Mouse (Mus musculus) kidney, adult 18-20 months (tissue): ENCODE measurements around the gene Olfr1416.
A peak's percentile ranks its signal among the peaks of the same experiment; 100 is the strongest.
"Not testable (repeated sequence)": the region's sequence is repeated elsewhere in the genome, so short reads cannot be mapped to it uniquely, and the experiment has no call there.

ENCODE experiments used
- DNase-seq: peaks from one replicate; pipeline ENCODE4 v3.0.0; 2021

Olfr1416 gene

DNA sequence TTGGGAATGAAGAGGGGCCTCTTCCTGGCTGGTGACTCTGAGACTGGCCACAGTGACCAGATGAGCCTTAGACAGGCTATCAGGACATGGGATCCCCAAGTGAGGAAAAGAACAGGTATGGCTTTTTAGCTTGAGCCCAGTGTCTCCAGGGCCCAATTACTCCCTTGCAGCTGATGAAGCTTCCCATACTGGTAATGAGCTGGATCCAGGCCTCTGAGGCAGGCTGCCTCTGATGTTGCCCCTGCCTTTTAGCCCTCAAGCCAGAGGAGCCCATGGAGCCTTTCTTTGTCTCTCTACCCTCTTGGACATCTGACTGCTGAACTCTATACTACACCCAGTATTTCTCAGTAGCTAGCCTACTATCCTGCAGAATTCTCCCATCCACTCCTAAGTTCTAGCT, at the start of gene Olfr1416:
Gene Olfr1416 (minus strand): TSS at position 101 of the 400 bp plus-strand sequence.
- no peak for DNase-seq

DNA sequence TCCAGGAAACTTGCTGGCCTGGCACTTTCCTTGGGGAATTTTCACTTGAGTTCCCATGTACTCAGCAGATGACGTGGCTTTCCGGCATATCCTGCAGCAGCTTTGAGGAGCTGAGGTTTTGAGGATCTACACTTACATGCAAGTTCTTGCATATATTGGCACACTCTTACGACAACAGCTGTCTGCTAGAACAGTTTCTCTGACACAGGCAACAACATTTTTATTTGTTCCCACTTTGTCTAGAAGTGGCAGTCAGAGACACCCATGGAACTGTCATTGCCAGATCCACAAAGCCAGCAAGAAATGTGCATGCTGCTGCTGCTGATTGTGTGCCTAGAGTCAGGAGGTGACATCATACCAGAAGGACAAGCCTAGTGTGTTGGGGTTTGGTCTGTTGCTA, 38.9 kb upstream of the Olfr1416 start:
- DNase-seq = no peak

DNA sequence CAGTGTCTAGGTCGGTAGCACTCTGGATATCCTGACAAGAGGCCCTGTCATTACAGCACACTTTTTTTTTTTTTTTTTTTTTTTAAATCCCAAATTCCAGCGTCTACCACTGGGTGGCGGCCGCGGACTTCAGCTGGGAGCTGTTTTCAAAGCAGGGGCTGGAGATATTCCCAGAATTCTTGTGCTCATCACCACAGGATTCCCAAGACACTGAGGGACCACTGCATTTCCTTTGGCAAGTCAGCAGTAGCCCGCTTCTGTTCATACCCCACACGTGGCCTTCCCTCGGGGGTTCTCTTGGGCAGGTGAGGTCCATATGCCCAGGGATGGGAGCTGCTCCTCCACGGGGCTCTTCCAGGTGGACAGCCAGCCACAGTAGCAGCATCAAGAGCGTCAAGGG, 36.5 kb upstream of the Olfr1416 start:
- DNase-seq = peak; percentile 9

DNA sequence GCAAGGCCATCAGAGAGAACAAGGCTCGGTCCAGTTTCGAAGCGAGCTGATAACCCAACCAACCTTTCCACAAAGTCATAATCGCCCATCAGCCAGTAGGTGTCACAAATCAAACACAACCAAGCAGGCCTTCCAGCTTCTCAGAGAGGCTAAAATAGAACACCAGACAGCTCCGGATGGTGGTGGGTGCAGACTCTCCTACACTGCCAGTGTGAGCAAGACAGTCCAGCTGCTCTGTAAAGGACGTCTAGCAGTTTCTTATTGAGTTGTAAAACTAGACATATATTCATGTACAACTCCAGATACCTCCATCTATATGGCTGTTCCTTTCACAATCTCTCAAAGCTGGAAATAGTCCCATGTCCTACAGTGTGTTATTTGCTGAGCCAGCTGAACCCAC, 34.1 kb upstream of the Olfr1416 start:
- no peak for DNase-seq

DNA sequence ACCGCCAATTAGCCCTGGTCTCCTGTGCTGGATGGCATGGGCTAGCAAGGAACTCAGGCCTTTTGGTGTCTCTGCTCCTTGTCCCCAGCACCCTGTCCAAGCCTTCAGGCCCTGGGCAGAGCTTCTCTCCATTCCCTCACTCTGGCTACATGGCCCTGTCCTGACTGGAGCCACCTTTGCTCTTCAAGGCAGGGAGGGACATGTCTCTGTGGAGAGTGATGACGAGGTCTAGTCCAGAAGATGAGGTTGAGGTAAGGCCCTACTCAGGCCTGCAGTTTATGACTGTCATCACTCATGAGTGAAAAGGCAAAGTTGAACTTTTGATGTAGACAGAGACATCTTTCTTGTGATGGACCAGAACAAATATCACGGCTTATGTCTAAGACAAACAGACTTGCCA, 33.6 kb upstream of the Olfr1416 start, which contains the start of gene Olfr1414:
Gene Olfr1414 (minus strand): TSS at position 101 of the 400 bp plus-strand sequence.
- no peak for DNase-seq

DNA sequence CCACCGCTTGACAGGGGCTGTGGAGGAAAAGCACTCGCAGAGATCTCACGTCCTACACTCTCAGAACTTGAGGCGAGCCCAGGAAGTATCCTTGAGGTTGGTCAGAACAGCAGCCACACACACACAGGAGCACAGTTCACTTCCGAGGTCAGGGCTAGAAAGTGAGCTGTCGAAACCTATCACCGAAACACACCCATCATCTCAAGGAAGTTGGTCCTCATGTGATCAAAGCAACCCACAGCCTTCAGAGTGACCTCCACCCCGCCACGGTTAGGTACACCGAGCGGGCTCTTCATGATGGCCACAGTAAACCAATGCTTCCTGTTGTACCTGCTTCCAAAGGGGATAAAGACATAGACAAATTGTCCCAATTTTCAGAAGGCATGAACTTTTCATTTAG, 30.5 kb upstream of the Olfr1416 start:
- DNase-seq = no peak

DNA sequence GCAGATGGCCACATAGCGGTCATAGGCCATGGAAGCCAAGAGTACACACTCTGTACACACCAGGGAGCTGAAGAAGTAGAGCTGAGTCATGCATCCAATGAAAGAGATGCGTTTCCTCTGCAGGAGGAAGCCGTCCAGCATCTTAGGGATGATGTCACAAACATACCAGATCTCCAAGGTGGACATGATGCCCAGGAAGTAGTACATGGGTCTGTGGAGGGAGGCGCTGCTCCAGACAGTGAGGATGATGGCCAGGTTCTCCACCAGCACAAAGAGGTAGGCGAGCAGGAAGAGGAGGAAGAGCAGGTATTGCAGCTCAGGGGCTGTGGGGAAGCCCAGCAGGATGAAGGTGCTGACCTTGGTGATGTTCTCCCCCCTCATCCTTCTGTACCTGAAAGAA, 26.7 kb upstream of the Olfr1416 start:
- not testable (repeated sequence) for DNase-seq

DNA sequence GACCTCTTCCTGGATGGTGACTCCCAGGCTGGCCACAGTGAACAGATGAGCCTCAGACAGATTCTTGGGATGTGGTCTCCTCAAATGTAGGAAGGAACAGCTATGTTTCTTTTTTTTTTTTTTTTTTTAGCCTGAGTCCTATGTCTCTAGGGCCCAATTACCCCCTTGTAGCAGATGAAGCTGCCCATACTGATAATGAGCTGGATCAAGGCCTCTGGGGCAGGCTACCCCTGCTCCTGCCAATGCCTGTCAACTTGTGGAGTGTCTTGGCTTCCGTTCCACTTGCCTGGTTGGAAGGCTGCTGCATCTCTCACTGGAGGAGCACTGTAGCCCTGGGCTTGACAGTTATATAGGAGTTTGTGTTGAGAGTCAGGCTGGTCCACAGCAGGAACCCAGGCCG, 11.1 kb upstream of the Olfr1416 start, which contains the start of gene Olfr1415:
Gene Olfr1415 (minus strand): TSS at position 101 of the 400 bp plus-strand sequence.
- DNase-seq = no peak

DNA sequence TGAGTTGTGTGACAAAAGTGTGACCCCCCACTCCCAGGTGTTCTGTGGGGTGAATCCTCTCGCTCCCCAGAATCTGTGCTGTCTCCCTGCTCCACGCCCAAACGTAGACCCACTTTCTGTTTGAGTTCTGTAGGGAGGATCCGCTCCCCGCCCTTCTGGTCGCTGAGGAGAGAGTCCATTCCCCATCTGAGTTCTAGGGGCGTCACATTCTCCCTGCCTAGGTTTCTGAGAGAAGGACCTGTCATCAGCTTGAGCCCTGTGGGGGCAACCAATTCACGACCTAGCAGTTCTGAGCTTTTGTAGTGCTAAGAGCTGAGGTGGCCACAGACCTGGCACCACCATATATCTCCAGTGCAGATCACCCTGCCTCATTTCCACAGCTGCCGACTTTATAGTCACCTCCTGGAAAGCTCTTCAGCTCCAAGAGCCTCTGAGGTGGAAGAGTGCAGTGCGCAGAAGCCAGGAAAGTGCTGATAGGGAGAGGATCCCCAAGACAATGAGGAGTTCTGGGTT, 10.8 kb downstream of the Olfr1416 start:
- DNase-seq = no peak

DNA sequence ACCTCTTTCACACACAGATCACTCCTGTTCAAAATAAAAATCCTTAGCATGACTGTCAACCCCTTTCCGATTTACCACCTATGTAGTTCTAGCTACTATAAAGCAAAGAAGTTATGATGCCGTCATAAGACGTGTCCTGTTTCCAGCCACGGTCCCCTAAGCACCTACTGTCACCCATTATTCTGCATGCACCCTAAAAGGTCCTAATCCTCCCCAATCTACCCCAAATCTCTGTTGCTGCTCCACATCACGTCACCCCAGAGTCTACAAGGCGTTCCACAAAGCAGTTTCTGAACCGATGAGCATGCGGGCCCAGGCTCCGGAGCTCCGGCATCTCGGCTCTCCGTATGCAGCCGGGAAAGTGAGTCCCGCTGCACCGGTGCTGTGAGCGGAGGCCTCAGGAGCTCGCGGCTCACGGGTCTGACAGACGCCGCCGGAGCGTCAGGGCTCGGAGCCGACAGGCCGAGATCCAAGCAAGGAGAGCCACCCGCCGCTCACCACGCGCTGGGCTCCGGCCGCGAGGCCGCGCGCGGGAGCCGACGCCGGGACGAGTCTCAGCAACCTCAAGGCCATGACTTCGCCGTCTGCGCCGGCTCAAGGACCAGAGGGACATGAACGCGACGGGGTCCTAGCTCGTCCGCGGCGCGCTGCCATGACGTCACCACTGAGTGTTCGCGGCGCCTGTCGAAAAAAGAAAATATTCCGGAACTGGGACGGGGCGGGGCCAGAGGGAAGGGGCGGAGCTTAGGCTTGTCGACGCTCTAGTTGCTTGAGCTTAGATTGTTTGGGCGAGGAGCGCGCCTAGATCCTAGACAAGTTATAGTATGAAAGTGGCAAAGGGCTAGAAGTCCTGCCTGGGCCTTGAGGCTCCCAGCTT, 11.5 kb downstream of the Olfr1416 start, which contains the start of gene Ndufa10:
Gene Ndufa10 (minus strand): TSS at position 696 of the 877 bp plus-strand sequence.
- DNase-seq = peak; percentile 96

DNA sequence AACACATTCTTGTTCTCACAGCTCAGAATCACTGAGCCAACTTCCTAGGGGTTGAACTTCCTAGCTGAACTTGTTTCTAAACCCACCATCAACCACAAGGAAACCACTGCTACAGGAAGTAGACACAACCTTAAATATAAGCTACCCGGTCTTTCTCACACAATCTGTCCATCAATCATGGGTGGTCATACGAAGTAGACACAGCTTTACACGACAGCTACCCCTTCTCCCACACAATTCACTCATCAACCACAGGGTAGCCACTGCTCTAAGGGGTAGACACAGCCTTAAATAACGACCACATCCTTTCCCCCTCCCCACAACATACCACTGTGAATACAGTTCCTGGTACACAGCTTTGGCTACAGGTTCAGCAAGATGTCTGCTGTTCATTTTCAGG, 16.0 kb downstream of the Olfr1416 start:
- DNase-seq = no peak

DNA sequence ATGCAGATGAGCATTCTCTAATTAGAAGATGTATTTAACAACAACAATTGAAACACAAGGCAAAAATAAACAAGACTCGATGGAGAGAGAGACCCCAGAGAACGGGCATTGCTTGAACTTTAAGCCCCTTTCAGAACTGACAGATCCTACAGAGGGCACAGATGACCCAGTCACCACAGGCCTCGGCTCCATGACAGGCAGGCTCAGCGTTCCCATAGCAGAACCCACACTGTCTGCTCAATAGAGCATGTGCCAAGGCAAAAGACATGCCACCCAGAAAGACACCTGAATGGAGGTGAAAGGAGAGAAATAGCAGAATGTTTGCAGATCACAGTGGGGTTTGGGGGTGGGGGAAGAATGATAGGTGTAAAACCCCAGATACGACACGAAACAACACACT, 26.5 kb downstream of the Olfr1416 start:
- no peak for DNase-seq

DNA sequence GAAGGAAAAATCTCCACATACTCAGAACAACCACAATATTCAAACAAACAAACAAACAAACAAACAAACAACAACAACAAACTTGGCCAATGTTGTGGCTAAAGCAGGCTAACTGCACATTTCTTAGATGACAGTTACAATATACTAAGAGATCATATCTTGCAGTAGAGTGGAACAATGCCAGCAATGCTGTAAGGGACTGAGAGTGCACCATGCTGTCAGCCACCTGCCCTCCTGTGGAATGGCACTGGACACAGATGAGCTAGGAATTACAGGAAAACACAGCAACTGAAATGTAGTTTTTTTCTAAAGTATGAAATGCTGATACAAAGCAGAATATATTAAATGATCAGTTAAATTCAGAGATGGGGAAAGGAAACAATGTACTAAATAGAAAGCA, 27.2 kb downstream of the Olfr1416 start:
- no peak for DNase-seq

DNA sequence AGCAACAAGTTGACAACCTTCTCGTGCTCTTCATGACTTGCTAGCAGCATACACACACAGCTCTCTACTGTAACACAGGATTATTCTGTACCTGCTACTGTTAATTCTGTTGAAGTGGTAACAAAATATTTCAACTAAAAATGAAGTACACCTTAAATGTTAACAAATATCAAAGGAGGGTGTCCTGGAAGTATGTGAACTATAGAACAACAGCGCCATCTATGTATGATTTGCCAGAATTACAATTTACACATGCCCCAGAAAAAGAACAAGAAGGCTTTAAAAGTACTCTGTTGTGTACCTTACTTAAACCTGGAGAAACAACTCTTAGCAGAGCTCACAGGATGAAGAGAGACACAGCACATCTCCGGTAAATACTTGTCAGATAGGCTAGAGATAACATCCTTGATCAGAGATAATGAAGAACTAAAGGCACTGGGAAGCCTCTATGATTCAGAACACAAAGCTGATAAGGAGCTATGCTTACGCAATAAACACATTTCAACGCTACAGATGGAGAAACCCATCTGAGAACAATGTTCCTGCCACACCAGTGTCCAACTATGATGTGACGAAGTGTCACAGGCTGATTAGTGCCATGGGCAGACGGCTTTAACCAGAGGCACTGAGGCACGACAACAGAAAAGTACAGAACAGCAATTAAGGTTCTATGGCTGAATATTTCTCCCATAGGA, 31.0 kb downstream of the Olfr1416 start:
- DNase-seq = no peak

DNA sequence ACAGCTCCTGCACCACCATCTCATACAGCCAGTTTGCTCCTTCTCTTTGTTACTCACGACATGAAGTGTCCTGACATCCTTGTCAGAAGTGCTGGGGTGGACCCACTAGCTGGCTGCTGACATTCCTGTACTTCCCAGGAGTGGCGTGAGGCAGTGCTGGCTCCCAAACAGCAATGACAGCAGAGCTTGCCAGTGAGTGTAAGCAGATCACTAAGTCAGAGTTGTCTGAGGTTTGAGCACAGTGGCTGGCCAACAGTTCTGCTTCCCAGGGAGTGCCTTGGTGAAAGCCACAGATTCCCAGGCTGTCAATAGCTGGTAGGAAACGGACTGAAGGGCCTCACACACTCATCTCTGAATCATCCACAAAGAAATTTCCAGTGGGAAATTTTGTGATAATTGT, 36.6 kb downstream of the Olfr1416 start:
- DNase-seq = no peak

DNA sequence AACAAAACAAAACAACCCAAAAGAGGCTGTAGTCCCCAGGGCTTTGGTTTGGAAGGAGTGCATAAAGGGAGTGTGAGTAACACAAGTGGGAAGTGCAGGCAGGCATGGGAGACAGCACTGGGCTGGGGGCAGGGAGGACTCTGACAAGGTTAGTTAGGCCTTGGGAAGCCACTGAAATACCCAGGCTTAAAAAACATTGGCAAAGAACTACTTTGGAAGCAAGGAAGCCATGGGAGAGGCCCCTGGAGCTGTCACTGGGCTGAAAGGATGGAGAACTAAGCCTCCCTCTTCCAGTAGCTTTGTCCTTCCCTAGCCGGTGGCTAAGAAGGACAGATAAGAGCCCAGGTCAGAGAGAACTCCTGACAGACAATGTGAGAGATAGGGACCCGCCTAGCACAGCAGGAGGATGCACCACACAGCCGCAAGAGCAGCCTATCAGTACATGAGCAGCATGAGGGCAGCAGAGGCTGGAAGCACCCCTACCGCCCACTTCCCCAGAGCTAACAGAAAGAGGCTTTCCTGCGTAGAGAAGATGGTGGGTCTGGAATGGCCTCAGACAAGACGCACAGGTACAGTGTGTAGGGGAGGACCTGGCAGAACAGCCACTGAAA, 43.4 kb downstream of the Olfr1416 start:
- no peak for DNase-seq

DNA sequence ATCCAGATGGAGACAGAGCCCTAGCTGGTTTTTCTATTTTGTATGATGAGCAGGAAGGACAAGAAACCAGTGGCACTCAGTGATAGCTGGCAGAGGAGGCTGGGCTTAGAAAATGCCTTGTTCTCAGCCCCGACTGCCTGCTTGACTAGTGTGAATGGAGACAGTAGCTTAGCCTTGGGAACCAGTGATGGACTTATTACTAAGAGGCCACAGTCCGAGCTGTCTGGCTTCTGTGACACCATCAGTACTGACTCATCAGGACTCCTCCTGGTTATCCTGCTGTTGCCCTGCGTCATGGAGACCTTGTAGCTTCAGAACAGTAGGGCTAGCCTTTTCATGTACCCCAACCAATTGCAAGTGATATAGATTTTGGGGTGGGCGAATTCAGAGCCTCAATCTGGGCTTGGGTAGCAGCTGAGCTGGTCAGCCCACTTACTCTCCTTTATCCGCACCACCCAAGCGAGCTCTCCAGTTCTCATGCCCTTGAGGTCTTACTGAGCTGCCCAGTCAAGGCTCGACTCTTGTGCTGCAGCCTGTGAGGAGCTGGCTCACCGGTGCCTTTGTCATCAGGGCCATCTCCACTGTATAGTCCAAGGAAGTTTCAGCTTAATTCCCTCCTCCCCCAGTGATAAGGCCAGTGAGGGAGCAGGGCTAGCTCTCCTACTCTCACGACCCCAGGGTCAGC, 44.7 kb downstream of the Olfr1416 start:
- DNase-seq = no peak

DNA sequence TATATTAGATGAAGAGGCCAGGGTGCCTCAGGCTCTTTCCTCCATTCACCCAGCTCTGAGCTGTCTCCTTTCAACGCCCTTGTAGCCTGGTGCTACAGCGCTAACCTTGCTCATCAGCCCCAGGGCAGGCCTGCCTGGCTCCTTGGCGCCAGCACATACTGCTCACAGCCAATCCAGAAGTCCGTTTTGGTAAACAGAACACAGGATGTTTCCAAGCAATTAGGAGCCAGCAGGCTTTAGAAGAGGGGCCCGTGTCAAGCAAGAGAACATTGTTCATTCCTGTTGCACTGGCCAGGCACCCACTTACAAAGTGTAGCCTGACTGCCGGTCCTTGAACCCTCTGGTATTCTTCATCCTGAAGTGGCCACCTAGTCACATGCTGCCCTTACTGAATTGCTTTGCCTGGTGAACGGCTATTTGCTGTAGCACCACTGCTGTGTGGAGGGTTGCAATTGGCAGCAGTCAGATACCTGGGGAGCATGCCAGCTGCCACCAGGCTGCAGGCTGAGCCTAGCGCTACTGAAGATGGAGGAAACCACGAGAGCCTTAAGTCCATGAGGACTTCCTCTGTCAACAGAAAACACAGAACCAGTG, 47.1 kb downstream of the Olfr1416 start:
- DNase-seq = no peak

DNA sequence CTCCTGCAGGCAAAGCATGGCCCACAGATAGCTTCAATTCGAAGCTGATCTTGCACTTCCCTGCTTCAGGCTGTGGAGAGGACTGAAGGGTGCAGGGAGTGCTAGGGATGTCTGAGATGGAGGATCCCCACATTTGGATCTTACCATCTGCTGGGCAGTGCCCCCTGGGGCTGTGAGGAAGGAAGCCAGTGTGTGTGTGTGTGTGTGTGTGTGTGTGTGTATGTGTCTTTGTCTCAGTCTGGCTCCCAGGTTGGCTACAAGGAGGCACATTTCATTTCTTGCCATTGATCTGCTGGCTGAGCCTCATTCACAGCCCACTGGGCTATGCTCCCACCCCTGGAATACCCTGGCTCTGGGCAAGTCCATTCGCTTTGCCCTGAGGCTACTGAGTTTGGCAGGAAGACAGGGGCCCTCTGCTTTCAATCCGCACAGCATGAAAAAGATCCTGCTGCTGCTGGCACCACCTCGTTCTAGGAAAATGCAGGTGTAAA, 48.0 kb downstream of the Olfr1416 start:
- no peak for DNase-seq

DNA sequence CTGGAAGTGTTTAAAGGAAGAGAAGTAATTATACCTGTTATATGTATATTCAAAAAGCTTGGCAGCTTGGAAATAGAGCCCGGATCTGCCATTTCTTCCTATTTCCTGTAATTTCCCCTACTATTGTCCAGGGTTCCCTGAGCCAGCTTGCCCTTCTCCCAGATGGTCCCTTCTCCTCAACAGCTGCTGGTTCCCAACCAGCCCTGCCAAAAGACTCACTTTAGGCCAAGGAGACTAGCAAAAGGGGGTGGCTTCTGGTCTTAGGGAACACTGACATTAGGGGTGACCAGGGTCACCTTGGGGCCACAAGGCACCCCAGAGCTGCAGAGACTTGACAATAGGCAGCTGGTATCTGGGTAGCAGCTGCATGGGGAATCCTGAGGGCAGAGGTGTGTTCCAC, 49.9 kb downstream of the Olfr1416 start:
- DNase-seq = no peak

DNA sequence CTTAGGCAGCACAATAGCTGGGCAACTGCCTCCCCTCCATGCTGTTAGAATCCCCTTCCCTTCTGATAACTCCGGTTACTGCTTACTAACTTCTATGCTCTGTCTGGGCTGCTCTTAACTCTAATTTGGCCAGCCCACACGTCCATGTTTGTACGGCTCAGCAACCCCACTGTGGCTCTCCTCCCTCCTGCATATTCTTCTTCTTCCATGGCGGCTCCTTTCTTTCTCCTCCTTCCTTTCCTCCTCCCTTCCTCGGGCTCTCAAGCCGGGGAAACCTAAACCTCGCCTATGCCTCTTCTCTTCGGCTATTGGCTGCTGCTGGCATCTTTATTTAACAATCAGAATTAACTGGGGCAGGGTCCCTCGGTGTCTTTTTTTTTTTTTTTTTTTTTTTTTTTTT, 52.1 kb downstream of the Olfr1416 start:
- no peak for DNase-seq

DNA sequence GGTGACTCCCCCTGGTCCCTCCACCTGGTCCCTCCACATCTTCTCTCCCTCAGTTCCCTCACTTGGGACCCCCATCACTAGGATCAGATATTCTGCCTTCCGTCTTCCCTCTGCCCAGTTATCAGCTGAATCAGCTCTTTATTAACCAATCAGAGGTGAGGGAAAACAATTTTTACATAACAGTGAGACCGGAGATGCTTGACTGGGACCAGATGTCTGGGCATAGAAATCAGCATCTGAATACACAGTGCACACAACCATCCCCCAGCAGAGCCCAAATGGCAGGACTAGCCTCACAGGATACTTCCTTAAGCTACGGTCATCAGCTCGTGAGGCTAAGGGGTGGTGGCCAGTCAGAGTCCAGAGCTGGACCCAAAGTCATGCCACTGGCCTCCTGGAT, 52.8 kb downstream of the Olfr1416 start:
- no peak for DNase-seq
